Mouse (Mus musculus) liver, embryonic 14.5 days (tissue): ENCODE results near the gene Sbf2.

ENCODE experiments used
- CTCF ChIP-seq: IDR thresholded peaks from 2 replicates; pipeline ENCODE4 v1.5.1; 2016; ENCODE audit warnings: antibody characterized with exemption, low read depth, control low read depth
- EP300 ChIP-seq: IDR thresholded peaks from 2 replicates; pipeline ENCODE4 v1.6.1; 2016; ENCODE audit warnings: antibody characterized with exemption, low read depth

- TF ChIP-seq CTCF (no peak), EP300 (no peak)
These were observed 307.0 kb downstream of the Sbf2 start for GRCm38 (mm10) chr7:110307741-110308140.
